Mouse (Mus musculus) spleen, postnatal 4 days (tissue): Measurements from ENCODE around the gene March11.

Experiments
- DNase-seq, 2 experiments: peaks; one replicate each; pipeline ENCODE4 v3.0.0; 2022; ENCODE audit warnings: low spot score in 2 of 2

March11 gene

GRCm38 (mm10) chr15:26308629-26309230 is at the start of gene March11:
TSS of gene March11 (plus strand) at chr15:26309048.
- no peak for DNase-seq

- DNase-seq = no peak
Measured at GRCm38 (mm10) chr15:26262336-26262735, 46.5 kb upstream of the March11 start.

- DNase-seq = no peak
Measured at GRCm38 (mm10) chr15:26269596-26269995, 39.3 kb upstream of the March11 start.

- DNase-seq = no peak
Measured at GRCm38 (mm10) chr15:26276035-26276511, 32.8 kb upstream of the March11 start.

- DNase-seq = no peak
Measured at GRCm38 (mm10) chr15:26276608-26277007, 32.2 kb upstream of the March11 start.

GRCm38 (mm10) chr15:26291871-26292270 is 17.0 kb upstream of the March11 start:
- no peak for DNase-seq

- DNase-seq = no peak
Measured at GRCm38 (mm10) chr15:26292811-26293210, 16.0 kb upstream of the March11 start.

- DNase-seq = no peak
Measured at GRCm38 (mm10) chr15:26293215-26293614, 15.6 kb upstream of the March11 start.

- no peak for DNase-seq
Measured at GRCm38 (mm10) chr15:26298668-26299067, 10.2 kb upstream of the March11 start.

- peak; percentile 14 to 76 for DNase-seq
Measured at GRCm38 (mm10) chr15:26309291-26309931, 563 bp downstream of the March11 start.

GRCm38 (mm10) chr15:26319866-26320265 is 11.0 kb downstream of the March11 start:
- no peak for DNase-seq

- no peak for DNase-seq
Measured at GRCm38 (mm10) chr15:26320402-26320801, 11.6 kb downstream of the March11 start.

- DNase-seq = no peak
Measured at GRCm38 (mm10) chr15:26322804-26323203, 14.0 kb downstream of the March11 start.

- no peak for DNase-seq
Measured at GRCm38 (mm10) chr15:26327157-26327556, 18.3 kb downstream of the March11 start.

GRCm38 (mm10) chr15:26335791-26336190 is 26.9 kb downstream of the March11 start:
- DNase-seq = no peak

GRCm38 (mm10) chr15:26337775-26338174 is 28.9 kb downstream of the March11 start:
- no peak for DNase-seq

- DNase-seq = no peak
Measured at GRCm38 (mm10) chr15:26338343-26338742, 29.5 kb downstream of the March11 start.

GRCm38 (mm10) chr15:26340490-26340889 is 31.6 kb downstream of the March11 start:
- no peak for DNase-seq

- DNase-seq = no peak
Measured at GRCm38 (mm10) chr15:26340966-26341365, 32.1 kb downstream of the March11 start.

GRCm38 (mm10) chr15:26344329-26344728 is 35.5 kb downstream of the March11 start:
- DNase-seq = no peak

GRCm38 (mm10) chr15:26353656-26354055 is 44.8 kb downstream of the March11 start:
- DNase-seq = no peak

GRCm38 (mm10) chr15:26365344-26365743 is 56.5 kb downstream of the March11 start:
- no peak for DNase-seq

- no peak for DNase-seq
Measured at GRCm38 (mm10) chr15:26366511-26366910, 57.7 kb downstream of the March11 start.
